Mouse (Mus musculus) thymus, postnatal 0 days (tissue): ENCODE results near the gene Gm27235. TPM values are rescaled to one million over a fixed set of nuclear protein-coding genes. Genes with fewer than 3 reads are reported as not detected.
"Not testable (repeated sequence)": the region's sequence is repeated elsewhere in the genome, so short reads cannot be mapped to it uniquely, and the experiment has no call there.

Source experiments
- DNase-seq: peaks from one replicate; pipeline ENCODE4 v3.0.0-alpha.2; 2015; ENCODE audit warnings: low spot score
- polyA plus RNA-seq: library from polyadenylated mRNA; unstranded; fragments of >200 nt; fragmentation: Nextera tagmentation; extraction: Ambion mirVana; gene quantifications from 2 replicates; pipeline ENCODE4 v1.2.1, GENCODE M21; 2015

Gm27235 gene
- polyA plus RNA-seq = not detected in 2 replicates

DNA sequence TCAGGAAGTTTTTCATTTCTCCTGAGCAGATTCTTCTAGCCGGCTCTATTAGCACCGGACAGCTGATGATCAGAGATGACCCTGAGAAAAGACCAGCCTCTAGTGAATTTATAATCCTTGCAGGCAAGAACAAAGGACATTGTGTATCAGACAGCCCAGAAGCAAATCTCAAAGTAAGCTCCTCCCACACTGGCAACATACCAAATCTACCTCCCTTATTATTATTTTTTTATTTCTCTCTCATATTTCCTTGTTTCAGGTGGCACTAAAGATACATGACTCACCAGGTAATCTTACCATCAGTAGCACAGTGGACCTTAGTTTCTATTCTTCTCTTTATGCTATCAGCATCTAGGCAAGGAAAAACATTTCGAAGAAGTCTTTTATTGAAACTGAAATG lies at the start of gene Gm27235, which contains the start of gene D730048I06Rik:
Gene Gm27235, minus strand, starts transcription at position 101 of the 400 bp plus-strand sequence.
Gene D730048I06Rik, minus strand, starts transcription at position 112 of the 400 bp plus-strand sequence.
- no peak for DNase-seq

DNA sequence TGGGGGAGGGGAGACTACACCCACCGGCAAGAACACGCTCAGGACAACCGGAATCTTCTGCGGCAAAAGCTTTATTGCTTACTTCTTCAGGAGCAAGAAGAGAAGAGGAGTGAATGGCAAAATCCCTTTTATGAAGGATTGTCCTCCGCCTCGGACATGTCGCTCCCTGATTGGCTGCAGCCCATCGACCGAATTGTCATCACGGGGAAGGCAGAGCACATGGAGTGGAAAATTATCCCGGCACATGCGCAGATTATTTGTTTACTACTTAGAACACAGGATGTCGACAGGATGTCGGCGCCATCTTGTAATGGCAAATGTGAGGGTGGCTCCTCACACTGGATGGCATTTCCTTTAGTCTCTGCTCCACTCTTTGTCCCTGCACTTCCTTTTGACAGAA lies 28.0 kb upstream of the Gm27235 start:
- DNase-seq = not testable (repeated sequence)

DNA sequence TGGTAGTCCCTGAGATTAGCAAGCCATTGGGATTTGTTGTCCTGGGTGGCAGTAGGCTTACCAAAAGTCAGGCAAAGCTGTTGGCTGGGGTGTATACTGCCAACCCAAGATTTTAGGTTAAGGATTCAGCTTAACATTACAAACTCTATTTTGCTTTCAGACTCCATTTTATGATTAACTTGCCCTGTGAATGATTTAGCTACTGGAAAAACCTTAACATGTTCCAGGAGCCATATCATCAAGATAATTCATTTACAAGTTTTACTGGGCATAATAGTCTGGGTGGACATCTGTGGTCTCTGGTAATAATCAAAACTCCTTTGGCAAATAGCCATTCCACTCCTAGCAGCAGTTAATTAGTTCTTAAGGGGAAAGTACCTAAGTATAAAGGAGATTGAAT lies 8.2 kb upstream of the Gm27235 start:
- no peak for DNase-seq

DNA sequence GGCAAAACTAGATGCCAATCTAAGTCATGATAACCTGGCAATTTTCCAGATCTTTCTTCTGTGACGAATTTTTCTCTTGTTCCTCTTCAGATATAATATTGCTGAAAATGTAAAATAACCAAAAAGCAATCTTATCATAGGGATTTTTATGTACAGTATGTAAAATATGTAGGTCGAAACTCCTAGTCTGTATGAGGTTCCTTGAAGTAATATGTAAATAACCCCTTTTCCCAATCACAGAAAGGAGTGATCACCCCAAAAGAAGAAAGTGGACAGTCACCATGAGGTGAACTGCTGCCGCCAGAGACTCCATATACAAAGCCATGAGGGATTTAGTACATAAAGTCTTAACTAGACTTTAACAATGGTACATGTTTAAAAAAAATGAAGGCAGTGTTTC lies 11.9 kb downstream of the Gm27235 start, which contains the start of gene Gm17727:
Gene Gm17727, minus strand, starts transcription at position 101 of the 400 bp plus-strand sequence.
- DNase-seq = no peak

DNA sequence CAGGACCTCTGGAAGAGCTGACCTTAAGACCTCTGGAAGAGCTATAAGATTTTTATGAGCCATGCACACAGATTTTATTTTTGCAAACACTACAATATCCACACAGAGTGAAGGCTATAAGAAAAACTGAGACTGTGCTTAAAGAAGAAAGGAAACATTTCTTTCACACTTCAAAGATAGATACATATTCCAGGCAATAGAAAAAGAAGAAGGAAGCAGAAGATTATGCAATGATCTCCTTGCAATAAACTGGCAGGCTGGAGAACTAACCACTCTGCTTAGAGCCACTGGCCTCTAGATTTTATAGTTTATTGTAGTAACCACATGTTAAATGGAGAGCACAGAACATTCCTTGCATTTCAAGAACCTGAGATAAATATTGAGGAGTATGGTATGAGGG lies 33.1 kb downstream of the Gm27235 start:
- DNase-seq = no peak

DNA sequence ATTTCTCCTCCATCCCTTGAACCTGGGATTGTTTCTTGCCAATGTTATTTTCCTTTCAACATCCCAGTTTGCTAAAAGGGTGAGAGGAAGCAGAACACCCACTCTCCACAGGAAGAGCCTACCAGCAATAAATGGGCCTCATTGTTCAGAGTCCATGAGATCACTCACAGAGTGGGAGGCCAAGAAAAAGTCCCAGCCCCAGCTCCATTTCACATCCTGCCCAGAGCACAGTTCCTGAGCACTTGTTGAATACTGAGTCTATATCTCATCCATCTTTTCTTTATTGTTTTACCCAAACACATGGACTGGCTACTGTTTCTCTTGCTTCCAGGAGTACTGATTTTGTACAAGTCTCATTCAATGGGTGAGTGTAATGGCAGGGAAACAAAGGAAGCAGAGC lies 49.2 kb downstream of the Gm27235 start, which contains the start of gene Gm17677:
Gene Gm17677, plus strand, starts transcription at position 301 of the 400 bp plus-strand sequence.
- no peak for DNase-seq

Other genes with a start within 250 kb of the Gm27235 start
- gene Ddx25, start 231.6 kb downstream of the Gm27235 start, polyA plus RNA-seq = 0.18 and 0.31 TPM in 2 replicates
- 26.6 and 27.7 TPM in 2 replicates for gene Pus3, start 231.5 kb downstream of the Gm27235 start, polyA plus RNA-seq
- 0.78 and 1.3 TPM in 2 replicates for gene Pate2, start 219.8 kb downstream of the Gm27235 start, polyA plus RNA-seq
- 19.4 and 21.6 TPM in 2 replicates for gene Hyls1, start 219.7 kb downstream of the Gm27235 start, polyA plus RNA-seq
- gene Pate4, start 178.2 kb downstream of the Gm27235 start, polyA plus RNA-seq = 0.17 TPM in 1 of 2 replicates, not detected in the other
- not detected in 2 replicates for gene Pate3, start 141.9 kb downstream of the Gm27235 start, polyA plus RNA-seq
- not detected in 2 replicates for gene Pate1, start 102.7 kb downstream of the Gm27235 start, polyA plus RNA-seq
- not detected in 2 replicates for gene Gm17677, start 49.1 kb downstream of the Gm27235 start, polyA plus RNA-seq
- gene Gm17727, start 12.0 kb downstream of the Gm27235 start, polyA plus RNA-seq = not detected in 2 replicates
- gene D730048I06Rik, start within 50 bp of the Gm27235 start, polyA plus RNA-seq = not detected in 2 replicates
- gene 9230110F15Rik, start 54.0 kb upstream of the Gm27235 start, polyA plus RNA-seq = not detected in 2 replicates
- gene 9230113P08Rik, start 118.3 kb upstream of the Gm27235 start, polyA plus RNA-seq = not detected in 2 replicates